Mouse (Mus musculus): ENCODE measurements around the gene Gm29666. TPM values are rescaled to one million over a fixed set of nuclear protein-coding genes. Genes with fewer than 3 reads are reported as not detected.
A peak's percentile ranks its signal among the peaks of the same experiment; 100 is the strongest.

Gene Gm29666
- polyA plus RNA-seq, 1 experiment: 0.10 TPM

DNA sequence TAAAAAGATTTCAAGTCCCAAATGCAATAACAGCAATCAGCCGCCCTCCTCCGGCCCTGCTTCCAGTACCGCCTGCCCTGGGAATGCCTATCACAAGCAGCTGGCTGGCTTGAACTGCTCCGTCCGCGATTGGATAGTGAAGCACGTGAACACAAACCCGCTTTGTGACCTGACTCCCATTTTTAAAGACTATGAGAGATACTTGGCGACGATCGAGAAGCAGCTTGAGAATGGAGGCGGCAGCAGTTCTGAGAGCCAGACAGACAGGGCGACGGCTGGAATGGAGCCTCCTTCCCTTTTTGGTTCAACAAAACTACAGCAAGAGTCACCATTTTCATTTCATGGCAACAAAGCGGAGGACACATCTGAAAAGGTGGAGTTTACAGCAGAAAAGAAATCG is 15.1 kb upstream of the Gm29666 start:
- no peaks in the 10 kb centered on the region for H3K27me3 ChIP-seq (ENCODE audit: control insufficient read depth, insufficient read depth, insufficient read length)
- H3ac ChIP-seq (ENCODE audit: control insufficient read depth, insufficient read length): no peak overlapping the region
- H3K79me2 ChIP-seq (ENCODE audit: control insufficient read depth, insufficient read depth): peaks cover 44% of the 10 kb centered on the region
- H3K36me3 ChIP-seq (ENCODE audit: control insufficient read depth, insufficient read depth): peaks cover 95% of the 10 kb centered on the region
- no peak overlapping the region for H3K4me3 ChIP-seq
- H3K4me2 ChIP-seq (ENCODE audit: low read depth): no peak overlapping the region
- TF ChIP-seq SRF (IDR thresholded peaks at IDR 0.05; ENCODE audit: control insufficient read depth, insufficient read length, low read depth) (no peak), TCF3 (IDR thresholded peaks at IDR 0.05; ENCODE audit: insufficient read length, low read depth) (no peak), REST (IDR thresholded peaks at IDR 0.05; ENCODE audit: insufficient read depth, insufficient read length) (no peak), TCF12 (IDR thresholded peaks at IDR 0.05; ENCODE audit: insufficient read depth, poor library complexity, severe bottlenecking) (no peak), CEBPB (IDR thresholded peaks at IDR 0.05; ENCODE audit: insufficient read depth, poor library complexity, severe bottlenecking) (no peak), E2F4 (IDR thresholded peaks at IDR 0.05; ENCODE audit: insufficient read depth) (no peak), MYOD1 (IDR thresholded peaks at IDR 0.05; ENCODE audit: control insufficient read depth in 1 of 3, insufficient read length in 2 of 3, low read depth in 2 of 3) (no peak), POLR2AphosphoS2 (IDR thresholded peaks at IDR 0.05; ENCODE audit: insufficient read length, low read depth) (no peak), MYOG (IDR thresholded peaks at IDR 0.05; ENCODE audit: control insufficient read depth in 1 of 3, insufficient read depth in 1 of 3, insufficient read length in 2 of 3, low read depth in 2 of 3) (no peak), USF1 (IDR thresholded peaks at IDR 0.05; ENCODE audit: low read depth) (no peak), MAX (IDR thresholded peaks at IDR 0.05; ENCODE audit: low read depth) (no peak), POLR2A (IDR thresholded peaks at IDR 0.05; ENCODE audit: insufficient read length, low read depth) (no peak)

DNA sequence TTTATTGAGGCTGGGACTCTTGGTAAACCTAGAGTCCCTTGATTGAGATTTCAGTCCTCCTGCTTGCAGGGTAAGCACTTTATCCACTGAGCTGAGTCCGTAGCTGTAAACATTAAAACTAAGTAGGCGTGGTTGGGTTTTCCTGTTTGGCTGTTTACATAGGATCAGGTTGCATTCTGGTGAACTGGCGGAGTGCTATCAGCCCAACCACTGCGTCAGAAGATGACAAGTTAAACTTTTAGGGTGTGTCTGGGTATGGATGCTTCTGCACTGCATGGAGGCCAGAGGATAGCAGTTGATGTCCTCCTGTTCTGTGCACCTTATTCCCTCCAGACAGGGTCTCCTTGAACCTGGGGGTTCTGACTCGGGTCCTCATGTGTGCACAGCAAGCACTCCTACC is 12.5 kb upstream of the Gm29666 start:
- no peaks in the 10 kb centered on the region for H3K27me3 ChIP-seq (ENCODE audit: control insufficient read depth, insufficient read depth, insufficient read length)
- H3K4me3 ChIP-seq: no peak overlapping the region
- no peak overlapping the region for H3ac ChIP-seq (ENCODE audit: control insufficient read depth, insufficient read length)
- H3K36me3 ChIP-seq (ENCODE audit: control insufficient read depth, insufficient read depth): peaks cover 94% of the 10 kb centered on the region
- TF ChIP-seq MYOG (IDR thresholded peaks at IDR 0.05; ENCODE audit: control insufficient read depth in 1 of 3, insufficient read depth in 1 of 3, insufficient read length in 2 of 3, low read depth in 2 of 3) (no peak), SRF (IDR thresholded peaks at IDR 0.05; ENCODE audit: control insufficient read depth, insufficient read length, low read depth) (no peak), MAX (IDR thresholded peaks at IDR 0.05; ENCODE audit: low read depth) (no peak), POLR2AphosphoS2 (IDR thresholded peaks at IDR 0.05; ENCODE audit: insufficient read length, low read depth) (no peak)
- H3K79me2 ChIP-seq (ENCODE audit: control insufficient read depth, insufficient read depth): peaks cover 64% of the 10 kb centered on the region
- H3K4me2 ChIP-seq (ENCODE audit: low read depth): no peak overlapping the region

DNA sequence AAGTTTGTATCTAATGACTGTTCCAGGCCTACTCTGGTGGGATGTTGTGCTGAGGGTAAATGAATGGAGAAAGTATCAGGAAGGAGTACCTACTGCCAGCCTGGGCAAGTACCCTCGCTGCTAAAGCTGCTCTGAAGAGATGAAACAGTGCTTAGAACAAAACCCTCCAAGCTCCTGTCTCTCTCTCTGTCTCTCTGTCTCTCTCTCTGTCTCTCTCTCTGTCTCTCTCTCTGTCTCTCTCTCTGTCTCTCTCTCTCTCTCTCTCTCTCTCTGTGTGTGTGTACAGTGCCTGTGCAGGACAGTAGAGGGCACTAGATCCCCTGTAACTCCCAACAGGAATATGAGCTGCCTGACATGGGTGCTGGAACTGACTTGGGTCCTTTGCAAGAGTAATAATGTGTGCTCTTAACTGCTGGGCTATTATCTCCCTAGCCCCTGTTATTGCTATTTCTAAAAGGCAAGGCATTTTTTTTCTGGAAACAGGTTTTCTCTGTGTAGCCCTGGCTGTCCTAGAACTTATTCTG is 5.7 kb upstream of the Gm29666 start:
- H3K36me3 ChIP-seq (ENCODE audit: control insufficient read depth, insufficient read depth): peaks cover 35% of the 10 kb centered on the region
- H3K79me2 ChIP-seq (ENCODE audit: control insufficient read depth, insufficient read depth): peaks cover 64% of the 10 kb centered on the region
- H3ac ChIP-seq (ENCODE audit: control insufficient read depth, insufficient read length): no peak overlapping the region
- H3K27me3 ChIP-seq (ENCODE audit: control insufficient read depth, insufficient read depth, insufficient read length): no peaks in the 10 kb centered on the region
- TF ChIP-seq E2F4 (IDR thresholded peaks at IDR 0.05; ENCODE audit: insufficient read depth): no peak
- TF ChIP-seq TCF12 (IDR thresholded peaks at IDR 0.05; ENCODE audit: insufficient read depth, poor library complexity, severe bottlenecking): no peak
- TF ChIP-seq USF1 (IDR thresholded peaks at IDR 0.05; ENCODE audit: low read depth): no peak
- no peak for TF ChIP-seq SRF (IDR thresholded peaks at IDR 0.05; ENCODE audit: control insufficient read depth, insufficient read length, low read depth)
- no peak for TF ChIP-seq TCF3 (IDR thresholded peaks at IDR 0.05; ENCODE audit: insufficient read length, low read depth)
- no peak for TF ChIP-seq POLR2A (IDR thresholded peaks at IDR 0.05; ENCODE audit: insufficient read length, low read depth)
- no peak for TF ChIP-seq CEBPB (IDR thresholded peaks at IDR 0.05; ENCODE audit: insufficient read depth, poor library complexity, severe bottlenecking)
- H3K4me3 ChIP-seq: peak overlapping the region; percentile 75
- peak overlapping the region; percentile 88 for H3K4me2 ChIP-seq (ENCODE audit: low read depth)

DNA sequence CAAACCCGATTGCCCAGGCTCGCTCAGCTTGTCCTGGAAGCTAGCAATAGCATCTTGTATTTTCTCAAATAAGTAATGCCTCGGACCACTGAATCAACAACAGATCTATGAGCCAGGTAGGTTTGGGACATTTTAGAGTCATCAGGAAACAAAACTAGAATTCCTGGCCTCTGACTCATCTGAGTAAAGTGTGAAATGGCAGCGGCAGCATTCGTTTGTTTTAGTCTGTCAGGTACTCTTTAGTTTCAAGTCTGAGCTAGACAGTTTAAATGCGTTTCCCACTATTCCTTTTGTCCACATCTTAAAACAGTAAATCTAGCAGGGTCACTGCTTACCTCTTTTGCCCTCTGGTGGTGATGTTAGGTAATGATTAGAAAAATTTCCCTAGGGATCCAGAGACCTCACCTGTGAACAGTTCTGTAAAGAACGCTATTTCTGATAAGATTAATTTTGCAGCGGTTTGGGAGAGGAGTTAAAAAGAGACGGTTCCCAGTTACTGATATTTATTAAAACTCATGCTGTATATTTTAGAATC is 5.0 kb upstream of the Gm29666 start:
- no peak for TF ChIP-seq TCF3 (IDR thresholded peaks at IDR 0.05; ENCODE audit: insufficient read length, low read depth)
- no peak for TF ChIP-seq SRF (IDR thresholded peaks at IDR 0.05; ENCODE audit: control insufficient read depth, insufficient read length, low read depth)
- Histone ChIP-seq H3K4me3 (peak overlapping the region; percentile 75), H3K79me2 (ENCODE audit: control insufficient read depth, insufficient read depth) (peaks cover 58% of the 10 kb centered on the region), H3K36me3 (ENCODE audit: control insufficient read depth, insufficient read depth) (peaks cover 28% of the 10 kb centered on the region), H3ac (ENCODE audit: control insufficient read depth, insufficient read length) (no peak overlapping the region), H3K4me2 (ENCODE audit: low read depth) (peak overlapping the region; percentile 88), H3K27me3 (ENCODE audit: control insufficient read depth, insufficient read depth, insufficient read length) (no peaks in the 10 kb centered on the region)

DNA sequence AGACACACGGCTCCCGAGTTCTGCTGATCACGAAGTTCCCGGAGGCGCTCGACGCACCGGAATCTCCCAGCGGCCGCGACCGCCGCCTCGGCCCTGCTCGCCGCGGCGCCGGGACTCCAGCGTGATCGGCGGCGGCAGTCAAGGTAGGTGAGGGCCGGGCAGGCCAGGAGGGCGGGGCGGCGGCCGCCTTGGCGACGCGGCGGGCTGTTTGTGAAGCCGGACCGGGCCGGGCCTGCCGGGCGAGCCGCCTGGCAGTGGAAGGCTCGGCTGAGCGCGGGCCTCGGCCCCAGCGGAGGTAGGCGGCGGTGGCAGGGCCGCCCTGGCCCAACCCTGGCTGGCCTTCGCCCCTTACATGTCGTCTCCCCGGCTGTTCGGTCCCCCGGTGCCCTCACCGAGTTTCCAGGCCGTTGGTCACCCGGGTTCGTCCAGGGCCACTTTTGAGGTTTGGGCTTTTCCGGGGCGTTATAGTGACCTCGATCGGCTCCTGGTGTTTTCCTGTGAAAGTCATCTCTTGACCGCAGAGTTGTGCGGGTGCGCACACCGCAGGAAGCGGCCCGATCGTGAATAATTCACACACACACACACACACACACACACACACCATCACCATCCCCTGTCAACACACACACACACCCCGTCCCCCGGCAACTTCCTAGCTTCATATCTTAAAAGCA is 3.8 kb upstream of the Gm29666 start:
- H3ac ChIP-seq (ENCODE audit: control insufficient read depth, insufficient read length): peak overlapping the region; percentile 83
- H3K36me3 ChIP-seq (ENCODE audit: control insufficient read depth, insufficient read depth): peaks cover 16% of the 10 kb centered on the region
- peak in 1 of 3 experiments; percentile 10 for TF ChIP-seq MYOD1 (IDR thresholded peaks at IDR 0.05; ENCODE audit: control insufficient read depth in 1 of 3, insufficient read length in 2 of 3, low read depth in 2 of 3)
- TF ChIP-seq POLR2AphosphoS2 (IDR thresholded peaks at IDR 0.05; ENCODE audit: insufficient read length, low read depth): peak; percentile 9
- TF ChIP-seq REST (IDR thresholded peaks at IDR 0.05; ENCODE audit: insufficient read depth, insufficient read length): no peak
- peaks cover 50% of the 10 kb centered on the region for H3K79me2 ChIP-seq (ENCODE audit: control insufficient read depth, insufficient read depth)
- peak overlapping the region; percentile 88 for H3K4me2 ChIP-seq (ENCODE audit: low read depth)
- H3K4me3 ChIP-seq: peak overlapping the region; percentile 75
- H3K27me3 ChIP-seq (ENCODE audit: control insufficient read depth, insufficient read depth, insufficient read length): no peaks in the 10 kb centered on the region

Data from myocyte (in vitro differentiated cells).